Mouse (Mus musculus) bone marrow, adult 2 months (tissue): ENCODE data around the gene Cacna2d2.

ENCODE experiments used
- CTCF ChIP-seq: fragments of 200-500 bp; IDR thresholded peaks from 2 replicates; pipeline ENCODE4 v1.5.1; 2011; ENCODE audit warnings: low read length, control low read depth; ENCODE audit not compliant: control insufficient read depth, insufficient read depth
- POLR2A ChIP-seq: fragments of 200-500 bp; IDR thresholded peaks from 2 replicates; pipeline ENCODE4 v1.6.1; 2011; ENCODE audit warnings: low read depth, mild to moderate bottlenecking, control low read depth, low read length, borderline replicate concordance; ENCODE audit not compliant: control insufficient read depth

DNA sequence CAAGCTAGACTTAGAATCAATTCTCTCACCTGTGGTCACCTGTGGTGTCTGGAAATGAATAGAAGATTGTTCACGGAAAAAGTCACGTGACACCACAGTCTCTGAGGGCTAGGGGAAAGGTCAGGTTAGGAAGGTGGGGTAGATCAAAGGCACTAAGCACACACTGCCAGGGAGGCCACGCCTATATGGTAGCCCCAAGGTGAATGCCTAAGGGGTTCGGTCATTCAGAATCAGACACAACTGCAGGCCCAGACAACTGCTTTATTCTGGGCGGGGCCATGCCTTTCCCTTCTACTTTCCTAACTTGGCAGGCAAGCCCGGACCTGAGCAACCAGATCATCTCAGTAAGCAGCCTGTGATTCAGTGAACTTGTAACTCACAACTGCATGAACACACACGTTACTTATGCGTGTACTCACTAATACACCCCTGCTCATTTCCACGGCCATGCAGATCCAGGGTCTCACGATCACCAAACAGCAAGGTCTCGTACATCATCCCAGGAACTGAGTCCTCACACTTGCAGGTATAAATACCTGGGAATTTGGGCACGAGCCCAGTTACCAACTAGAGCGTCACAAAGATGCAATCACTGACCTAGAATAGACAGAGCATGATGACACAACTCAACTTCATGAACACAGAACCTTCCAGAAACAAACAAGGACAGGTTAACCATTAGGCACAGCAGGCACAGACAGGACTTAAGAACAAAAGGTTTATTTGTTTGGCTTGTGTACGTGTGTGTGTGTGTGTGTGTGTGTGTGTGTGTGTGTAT is 176.4 kb downstream of the Cacna2d2 start:
- TF ChIP-seq POLR2A (no peak), CTCF (no peak)
